Mouse (Mus musculus): ENCODE measurements around the gene Ccdc80. TPM values are rescaled to one million over a fixed set of nuclear protein-coding genes. Genes with fewer than 3 reads are reported as not detected.

Ccdc80 gene
- total RNA-seq, 2 experiments from 2014 or later: 6.4 to 6.6 TPM

Other genes starting within 250 kb of the Ccdc80 start
- gene Cd200r2, start 226.3 kb upstream of the Ccdc80 start, total RNA-seq (2021): not detected
- gene Cd200r3, start 149.7 kb upstream of the Ccdc80 start, total RNA-seq (2021): not detected
- gene Slc35a5, start 65.3 kb downstream of the Ccdc80 start, total RNA-seq (2021): 10 to 100 TPM; 45.0 to 50.4 TPM
- gene Atg3, start 65.4 kb downstream of the Ccdc80 start, total RNA-seq (2021): 10 to 100 TPM; 42.8 to 46.1 TPM
- gene Btla, start 130.9 kb downstream of the Ccdc80 start, total RNA-seq (2021): under 1 TPM; 0.23 to 0.32 TPM

Data from left cerebral cortex, postnatal 25 days (tissue).